8 mouse cellular contexts compared by ENCODE assay signal in genomic region chr7:68749919-68750318, GRCm38 (mm10). TPM values are rescaled to one million over a fixed set of nuclear protein-coding genes. Genes with fewer than 3 reads are reported as not detected.
DNase-seq lines count a peak whose midpoint lies in the region; ATAC-seq and TF ChIP-seq lines count a peak whose summit lies in the region.

No protein-coding gene starts in this region.

- TF ChIP-seq POLR2A in embryonic fibroblast, embryonic 13.5 days (IDR thresholded peaks at IDR 0.05; ENCODE audit: low read depth, low read length), result no peak

- H3K27me3 ChIP-seq in hindbrain, postnatal 0 days (ENCODE audit: insufficient read depth, low read length), result no peaks in the 10 kb centered on the region
- no peaks in the 10 kb centered on the region for H3K27me3 ChIP-seq in midbrain, embryonic 13.5 days

- DNase-seq in kidney, adult 9 months, result peak; percentile 27
- no peak for DNase-seq in kidney, postnatal 14 days
- no peak for DNase-seq in hindbrain, postnatal 0 days (ENCODE audit: low spot score)
- no peak for DNase-seq in layer of hippocampus, postnatal 14 days (ENCODE audit: low spot score in 2 of 2)
- DNase-seq in right cerebral cortex, postnatal 14 days, result no peak
- DNase-seq in B cell, adult 2 months, result no peak

- H3K27ac ChIP-seq in embryonic fibroblast, embryonic 13.5 days (ENCODE audit: insufficient read depth, low read length), result no peak overlapping the region
- 0 out of 2 replicates have a peak overlapping the region, but pooled peaks have one; percentile 1 for H3K27ac ChIP-seq in hindbrain, postnatal 0 days
- H3K27ac ChIP-seq in midbrain, embryonic 13.5 days, result no peak overlapping the region

- no peaks in the 10 kb centered on the region; the same call in 1 of the 2 replicates for H3K4me1 ChIP-seq in embryonic fibroblast, embryonic 13.5 days (ENCODE audit: control insufficient read depth, insufficient read depth, low read length)
- peaks cover 13% of the 10 kb centered on the region for H3K4me1 ChIP-seq in hindbrain, postnatal 0 days (ENCODE audit: insufficient read depth, low read length)
- peaks cover 34% of the 10 kb centered on the region for H3K4me1 ChIP-seq in midbrain, embryonic 13.5 days (replicated peaks)

- 65% methylated on average over 8 of the region's 8 CpGs for WGBS in hindbrain, postnatal 0 days
- 73% methylated on average over 8 of the region's 8 CpGs for WGBS in midbrain, embryonic 13.5 days

- no peaks in the 10 kb centered on the region for H3K9me3 ChIP-seq in hindbrain, postnatal 0 days (ENCODE audit: low read length)
- H3K9me3 ChIP-seq in midbrain, embryonic 13.5 days, result no peaks in the 10 kb centered on the region

- H3K4me3 ChIP-seq in embryonic fibroblast, embryonic 13.5 days (ENCODE audit: insufficient read depth, low read length), result peak overlapping the region; percentile 12; the same call in 1 of the 2 replicates
- H3K4me3 ChIP-seq in hindbrain, postnatal 0 days (ENCODE audit: low read length), result peak overlapping the region; percentile 91
- H3K4me3 ChIP-seq in midbrain, embryonic 13.5 days (replicated peaks), result peak overlapping the region; percentile 59

- ATAC-seq in hindbrain, postnatal 0 days, result no peak
- no peak for ATAC-seq in midbrain, embryonic 13.5 days

- H3K36me3 ChIP-seq in hindbrain, postnatal 0 days (ENCODE audit: insufficient read depth, low read length), result no peaks in the 10 kb centered on the region
- H3K36me3 ChIP-seq in midbrain, embryonic 13.5 days, result no peaks in the 10 kb centered on the region

- H3K9ac ChIP-seq in hindbrain, postnatal 0 days (replicated peaks; ENCODE audit: low read length), result no peak overlapping the region
- no peak overlapping the region for H3K9ac ChIP-seq in midbrain, embryonic 13.5 days (replicated peaks)

- peak overlapping the region; percentile 48 for H3K4me2 ChIP-seq in hindbrain, postnatal 0 days (ENCODE audit: low read depth, low read length)
- peak overlapping the region; percentile 84 for H3K4me2 ChIP-seq in midbrain, embryonic 13.5 days (replicated peaks)

- TF ChIP-seq CTCF in embryonic fibroblast, embryonic 13.5 days (IDR thresholded peaks at IDR 0.05; ENCODE audit: borderline replicate concordance, insufficient read depth, low read length), result no peak
- TF ChIP-seq CTCF in hindbrain, postnatal 0 days (IDR thresholded peaks at IDR 0.05; ENCODE audit: low read depth), result no peak

RNA-seq across cellular contexts. Expression of gene Arrdc4, which starts 0.9 kb away (rescaled TPM):
- polyA plus RNA-seq in embryonic fibroblast, embryonic 13.5 days (2011; ENCODE audit: insufficient read length, low read depth, missing spikeins), result 3.7 and 9.2 TPM in 2 replicates
- 56.7 and 74.9 TPM in 2 replicates for total RNA-seq in hindbrain, postnatal 0 days (2014; rRNA removed)
- polyA plus RNA-seq in hindbrain, postnatal 0 days (2015; fragmentation: Nextera tagmentation; extraction: Ambion mirVana), result 45.7 and 54.3 TPM in 2 replicates
- polyA plus RNA-seq in midbrain, embryonic 13.5 days (2015; fragmentation: Nextera tagmentation; extraction: Ambion mirVana), result 18.3 and 22.2 TPM in 2 replicates
- total RNA-seq in layer of hippocampus, postnatal 14 days (2021), result 10 to 100 TPM; 23.5 to 28.8 TPM

Comparison
In these comparisons a context has a peak if more than half of its experiments do, and no peak if none do; other contexts are left out.
1. H3K4me3 ChIP-seq: peak in every context shown above with its lines; median percentile 91 in hindbrain, postnatal 0 days; 59 in midbrain, embryonic 13.5 days; 12 in embryonic fibroblast, embryonic 13.5 days.